Mouse (Mus musculus): ENCODE data around the gene Tprg.

The Tprg gene

GRCm38 (mm10) chr16:25333279-25334219 lies 46.9 kb downstream of the Tprg start:
- DNase-seq = no peak

DNA sequence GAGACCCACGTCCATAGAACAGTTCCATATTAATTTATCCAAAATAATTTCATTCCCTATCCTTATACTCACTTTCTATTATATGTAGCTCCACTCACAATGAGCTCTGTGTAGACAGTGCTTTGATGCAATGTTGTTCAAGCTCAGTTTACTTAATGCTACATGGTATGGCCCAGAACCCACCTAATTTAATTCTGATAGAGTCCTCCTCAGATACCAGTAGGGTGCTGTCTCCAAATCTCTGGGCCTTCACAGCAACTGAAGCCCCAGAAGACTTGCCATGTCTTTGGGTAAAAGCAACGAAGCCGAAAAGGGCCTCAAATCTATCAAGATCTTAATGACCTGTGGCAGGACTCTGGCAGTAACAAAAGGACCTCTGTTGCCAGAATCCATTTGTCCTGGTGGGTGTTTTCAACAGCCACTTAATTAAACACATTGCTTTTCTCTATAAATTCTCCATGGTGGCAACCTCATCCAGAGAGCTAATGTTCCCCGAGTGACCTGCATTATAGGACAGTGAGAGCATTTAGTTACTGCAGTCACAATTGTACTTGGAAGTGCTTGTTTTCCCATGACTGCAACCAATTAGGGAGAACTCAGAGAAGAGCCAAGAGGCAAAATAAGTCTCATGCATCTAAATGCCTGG lies 48.6 kb downstream of the Tprg start:
- DNase-seq = no peak

GRCm38 (mm10) chr16:25349626-25350025 lies 63.0 kb downstream of the Tprg start:
- DNase-seq = peak; percentile 50 to 72

GRCm38 (mm10) chr16:25367834-25368233 lies 81.2 kb downstream of the Tprg start:
- DNase-seq = no peak

GRCm38 (mm10) chr16:25369984-25370412 lies 83.4 kb downstream of the Tprg start:
- no peak for DNase-seq

DNA sequence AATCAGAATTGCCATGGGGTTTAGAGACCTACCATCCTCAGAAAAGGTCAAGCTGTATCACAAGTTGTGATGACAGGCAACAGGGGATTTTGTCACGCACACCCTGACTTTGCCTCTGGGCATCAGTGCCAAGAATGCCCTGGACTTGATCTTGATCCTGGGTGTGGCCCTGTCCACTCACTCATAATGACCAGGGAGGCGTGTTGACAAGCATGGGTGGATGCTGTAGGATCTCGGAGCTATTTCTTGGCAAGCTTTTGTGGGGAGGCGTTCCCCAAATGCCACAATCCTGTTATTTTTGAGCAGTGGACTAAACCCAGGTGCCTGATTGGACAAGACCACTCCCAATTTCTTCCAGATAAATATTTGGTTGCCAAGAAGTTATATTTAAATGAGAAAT lies 87.5 kb downstream of the Tprg start:
- no peak for DNase-seq

- peak in 1 of 2 experiments; percentile 6 for DNase-seq
These were observed 88.2 kb downstream of the Tprg start for GRCm38 (mm10) chr16:25374775-25375174.

- DNase-seq = peak; percentile 38 to 70
These were observed 90.2 kb downstream of the Tprg start for GRCm38 (mm10) chr16:25376720-25377373.

DNA sequence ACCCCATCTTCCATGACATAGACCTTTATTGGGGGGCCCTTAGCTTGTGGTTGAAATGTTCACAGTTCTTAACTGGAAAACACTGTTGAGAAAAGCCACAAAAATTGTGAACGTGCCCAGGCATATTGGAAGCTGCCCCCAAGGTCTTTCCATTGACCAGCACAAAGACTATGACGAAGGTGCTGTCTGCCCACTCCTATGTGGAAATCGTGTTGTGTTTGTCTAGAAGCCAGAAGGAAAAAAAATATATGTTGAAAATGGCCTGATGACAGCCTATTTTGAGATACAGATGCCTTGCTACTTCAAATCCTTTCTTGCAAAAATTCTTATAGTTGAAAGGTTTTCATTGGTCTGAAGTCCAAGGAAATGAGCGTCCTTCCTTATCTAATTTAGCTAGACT lies 91.1 kb downstream of the Tprg start:
- no peak for DNase-seq

DNA sequence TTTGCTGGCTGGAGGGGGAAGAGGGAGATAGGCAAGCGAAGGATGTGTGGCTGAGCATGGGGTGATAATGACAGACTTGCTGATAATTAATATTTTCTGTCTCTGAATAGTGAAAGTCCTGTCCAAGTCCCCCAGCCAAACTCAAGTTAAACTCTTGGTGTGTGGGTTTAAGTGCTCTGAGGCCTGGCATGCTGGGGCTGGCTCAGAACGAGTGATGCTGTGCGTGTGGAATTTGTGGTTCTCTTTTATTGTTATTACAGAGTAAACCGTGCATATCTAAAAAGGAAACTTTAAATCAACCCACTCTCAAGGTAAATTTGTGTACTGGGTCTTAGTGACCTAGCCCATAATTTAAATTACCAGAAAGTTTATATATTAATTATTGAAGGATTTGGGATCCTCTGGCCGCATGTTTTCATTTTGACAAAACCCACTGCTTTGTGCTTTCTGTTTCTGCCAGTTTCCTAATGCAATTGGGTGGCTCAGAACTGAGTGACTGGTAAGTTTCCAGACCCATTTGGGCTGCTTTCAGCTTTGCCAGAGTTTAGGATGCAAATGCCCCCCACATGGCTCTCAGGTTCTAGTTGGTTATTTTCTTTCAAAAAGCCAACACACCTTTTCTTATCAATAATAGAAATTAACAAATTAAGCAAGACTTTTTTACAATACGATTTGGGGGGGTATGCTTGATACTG lies 99.0 kb downstream of the Tprg start:
- no peak for DNase-seq

- no peak for DNase-seq
These were observed 108.1 kb downstream of the Tprg start for GRCm38 (mm10) chr16:25394676-25395075.

GRCm38 (mm10) chr16:25404156-25404555 lies 117.5 kb downstream of the Tprg start:
- DNase-seq = peak in 1 of 2 experiments; percentile 7

- DNase-seq = no peak
These were observed 120.7 kb downstream of the Tprg start for GRCm38 (mm10) chr16:25407204-25407886.

DNA sequence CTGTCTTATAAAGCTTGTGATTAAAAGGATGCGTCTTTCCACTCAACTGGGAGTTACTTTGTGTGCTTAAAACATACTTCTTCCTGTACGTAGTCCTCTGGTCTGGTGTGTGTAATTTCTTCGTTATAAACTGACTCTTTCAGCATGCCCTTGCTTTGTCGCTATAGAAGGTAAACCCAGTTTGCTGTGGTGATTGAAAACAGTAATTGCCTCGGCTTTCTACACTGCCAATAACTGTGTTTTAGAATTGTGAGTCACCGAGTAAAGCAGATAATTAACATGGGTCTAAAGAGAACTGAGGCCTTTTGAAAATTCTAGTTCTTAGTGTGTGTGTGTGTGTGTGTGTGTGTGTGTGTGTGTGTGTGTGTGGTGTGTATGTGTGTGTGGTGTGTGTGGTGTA lies 121.4 kb downstream of the Tprg start:
- no peak for DNase-seq

DNA sequence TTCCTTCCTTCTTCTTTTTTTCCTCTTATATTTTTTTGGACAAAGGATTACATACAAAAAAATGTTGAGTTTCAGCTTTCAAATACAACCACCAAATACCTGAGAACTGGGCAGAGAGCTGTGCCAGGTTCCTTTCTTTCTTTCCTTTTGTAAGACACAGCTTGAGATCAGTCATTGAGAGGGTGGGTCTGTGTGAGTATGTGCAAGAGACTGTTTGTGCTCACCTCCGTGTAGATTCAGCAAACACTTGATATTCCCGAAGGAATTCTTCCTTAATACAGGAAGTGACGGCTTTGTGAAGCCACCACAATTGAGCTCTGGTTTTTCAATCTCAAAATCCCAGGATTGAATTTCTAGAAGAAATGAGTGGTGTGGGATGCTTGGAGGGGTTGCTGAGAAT lies 124.7 kb downstream of the Tprg start:
- DNase-seq = no peak

DNA sequence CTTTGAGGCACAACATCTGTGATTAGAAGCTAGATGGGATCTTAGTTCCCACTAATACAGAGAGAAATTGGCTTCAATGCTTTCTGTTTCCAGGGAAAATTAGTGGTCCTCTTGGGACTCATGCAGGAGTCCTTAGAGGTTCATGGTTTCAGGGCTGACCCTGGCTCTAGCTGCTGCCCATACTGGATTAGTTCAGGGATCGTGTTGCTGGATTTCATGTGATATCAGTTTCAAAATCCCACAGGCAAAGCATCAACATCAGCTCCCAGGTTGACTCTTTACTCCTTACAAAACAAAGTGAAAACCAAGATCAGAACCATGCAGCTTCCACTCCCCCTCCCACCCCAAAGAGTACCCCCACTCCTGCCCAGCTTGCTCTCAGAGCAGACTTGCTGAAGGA lies 127.3 kb downstream of the Tprg start:
- no peak for DNase-seq

- no peak for DNase-seq
These were observed 128.6 kb downstream of the Tprg start for GRCm38 (mm10) chr16:25415186-25415585.

GRCm38 (mm10) chr16:25417875-25418630 lies 131.4 kb downstream of the Tprg start:
- DNase-seq = no peak

GRCm38 (mm10) chr16:25422997-25423396 lies 136.4 kb downstream of the Tprg start:
- no peak for DNase-seq

DNA sequence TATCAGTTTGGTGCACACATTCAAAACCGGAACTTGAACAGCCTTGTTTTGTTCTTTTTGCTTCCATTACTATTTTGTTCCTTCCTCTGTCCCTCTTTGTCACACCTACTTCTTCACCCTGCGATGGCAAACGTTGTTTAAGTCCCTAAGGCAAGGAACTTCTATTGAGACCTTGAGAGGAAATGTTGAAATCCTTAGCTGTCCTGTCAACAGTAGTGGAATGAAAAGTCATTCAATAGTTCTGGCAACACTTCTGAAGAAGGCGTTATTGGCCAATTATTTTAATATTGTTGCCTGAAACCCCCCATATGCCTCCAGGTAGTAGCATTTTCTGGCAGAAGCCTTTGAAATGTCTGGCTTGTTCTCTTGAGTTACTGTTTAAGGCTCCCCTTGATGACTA lies 137.4 kb downstream of the Tprg start:
- no peak for DNase-seq

DNA sequence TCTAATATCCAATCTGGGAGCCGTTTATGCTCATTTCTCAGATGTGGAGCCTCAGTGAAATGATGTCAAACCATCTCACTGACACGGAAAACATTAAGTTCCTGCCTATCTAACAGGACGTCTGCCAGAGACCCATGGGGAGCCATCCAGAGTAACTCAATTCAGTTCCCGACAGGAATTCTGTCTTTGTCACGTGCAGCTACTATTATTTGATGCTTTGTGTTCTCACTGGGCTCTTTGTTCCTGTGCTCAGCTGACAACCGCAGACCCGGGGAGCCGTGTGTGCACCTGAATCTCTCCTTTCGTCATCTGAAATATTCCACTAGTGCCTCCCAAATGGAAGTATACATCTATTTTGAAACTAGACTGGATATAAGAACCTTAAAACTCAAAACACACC lies 138.3 kb downstream of the Tprg start:
- no peak for DNase-seq

DNA sequence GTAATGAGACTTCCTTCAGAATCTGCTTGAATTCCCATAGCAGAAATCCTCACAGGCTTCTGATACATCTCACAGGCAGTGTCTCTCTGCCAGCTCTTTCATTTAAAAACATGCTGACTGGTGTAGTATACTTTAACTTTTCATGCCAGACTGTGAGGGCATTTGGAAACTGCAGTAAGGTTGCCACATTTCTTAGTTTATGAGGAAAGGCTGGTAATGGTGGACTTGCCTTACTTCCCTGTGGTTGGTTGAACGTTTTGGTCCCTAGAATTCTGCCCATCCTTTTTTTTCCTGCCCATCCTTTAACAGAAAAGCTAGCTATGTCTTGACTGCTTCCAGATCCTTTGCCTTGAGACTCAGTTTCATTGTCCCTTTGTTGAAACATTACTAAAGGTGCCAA lies 138.8 kb downstream of the Tprg start:
- no peak for DNase-seq

All from cerebellum, postnatal 25 days (tissue).